Comparison of ENCODE assay signal across 8 mouse cellular contexts in genomic region chr7:16876608-16877007, GRCm38 (mm10). TPM values are rescaled to one million over a fixed set of nuclear protein-coding genes. Genes with fewer than 3 reads are reported as not detected.
DNase-seq lines count a peak whose midpoint lies in the region; ATAC-seq and TF ChIP-seq lines count a peak whose summit lies in the region.

No protein-coding gene starts in this region.

- peak overlapping the region; percentile 74 for H3K9ac ChIP-seq in forebrain, embryonic 11.5 days (ENCODE audit: low read length)
- H3K9ac ChIP-seq in intestine, postnatal 0 days (ENCODE audit: low read depth, low read length), result no peak overlapping the region
- peak overlapping the region; percentile 72 for H3K9ac ChIP-seq in midbrain, embryonic 15.5 days

- H3K27me3 ChIP-seq in E14TG2a.4 (ENCODE audit: insufficient read depth, low read length), result no peaks in the 10 kb centered on the region
- H3K27me3 ChIP-seq in forebrain, embryonic 11.5 days (ENCODE audit: control insufficient read depth, insufficient read depth, low read length), result no peaks in the 10 kb centered on the region
- no peaks in the 10 kb centered on the region for H3K27me3 ChIP-seq in intestine, postnatal 0 days (replicated peaks; ENCODE audit: control insufficient read depth, insufficient read depth, low read length)
- no peaks in the 10 kb centered on the region for H3K27me3 ChIP-seq in midbrain, embryonic 15.5 days (replicated peaks)

- peak overlapping the region; percentile 88 for H3K4me3 ChIP-seq in E14TG2a.4 (replicated peaks; ENCODE audit: low read length)
- peak overlapping the region; percentile 69 for H3K4me3 ChIP-seq in forebrain, embryonic 11.5 days (ENCODE audit: low read depth, low read length)
- H3K4me3 ChIP-seq in intestine, postnatal 0 days (ENCODE audit: low read depth, low read length), result peak overlapping the region; percentile 59
- H3K4me3 ChIP-seq in midbrain, embryonic 15.5 days, result peak overlapping the region; percentile 68

- peak overlapping the region; percentile 57; the same call in 1 of the 2 replicates for H3K27ac ChIP-seq in forebrain, embryonic 11.5 days (ENCODE audit: low read depth, low read length)
- H3K27ac ChIP-seq in intestine, postnatal 0 days (ENCODE audit: low read depth, low read length), result no peak overlapping the region
- no peak overlapping the region for H3K27ac ChIP-seq in midbrain, embryonic 15.5 days

- H3K4me2 ChIP-seq in forebrain, embryonic 11.5 days (ENCODE audit: low read depth, low read length, severe bottlenecking), result peak overlapping the region; percentile 95
- peak overlapping the region; percentile 87 for H3K4me2 ChIP-seq in intestine, postnatal 0 days (replicated peaks; ENCODE audit: low read depth)
- H3K4me2 ChIP-seq in midbrain, embryonic 15.5 days, result peak overlapping the region; percentile 80

- ATAC-seq in forebrain, embryonic 11.5 days (replicated peaks; ENCODE audit: low FRiP score), result no peak
- no peak for ATAC-seq in intestine, postnatal 0 days
- ATAC-seq in midbrain, embryonic 15.5 days (replicated peaks), result no peak
- ATAC-seq in erythroid progenitor cell, adult 5-6 weeks (replicated peaks; ENCODE audit: low FRiP score, poor library complexity, severe bottlenecking), result no peak

- no peaks in the 10 kb centered on the region for H3K9me3 ChIP-seq in E14TG2a.4 (ENCODE audit: low read length)
- no peaks in the 10 kb centered on the region; the same call in 1 of the 2 replicates for H3K9me3 ChIP-seq in forebrain, embryonic 11.5 days (ENCODE audit: control insufficient read depth, low read length)
- H3K9me3 ChIP-seq in intestine, postnatal 0 days (ENCODE audit: control insufficient read depth), result no peaks in the 10 kb centered on the region
- H3K9me3 ChIP-seq in midbrain, embryonic 15.5 days, result no peaks in the 10 kb centered on the region

- H3K36me3 ChIP-seq in E14TG2a.4 (ENCODE audit: insufficient read depth, low read length), result no peaks in the 10 kb centered on the region
- no peaks in the 10 kb centered on the region for H3K36me3 ChIP-seq in forebrain, embryonic 11.5 days (ENCODE audit: control insufficient read depth, insufficient read depth, low read length)
- peaks cover 3% of the 10 kb centered on the region; the same call in 1 of the 2 replicates for H3K36me3 ChIP-seq in intestine, postnatal 0 days (ENCODE audit: control insufficient read depth, insufficient read depth)
- H3K36me3 ChIP-seq in midbrain, embryonic 15.5 days (replicated peaks), result no peaks in the 10 kb centered on the region

- peaks cover 66% of the 10 kb centered on the region for H3K4me1 ChIP-seq in E14TG2a.4 (replicated peaks; ENCODE audit: low read depth, low read length)
- H3K4me1 ChIP-seq in forebrain, embryonic 11.5 days (replicated peaks; ENCODE audit: control insufficient read depth, insufficient read depth, low read length), result peaks cover 27% of the 10 kb centered on the region
- no peaks in the 10 kb centered on the region for H3K4me1 ChIP-seq in intestine, postnatal 0 days (replicated peaks; ENCODE audit: control insufficient read depth, insufficient read depth, low read length)
- H3K4me1 ChIP-seq in midbrain, embryonic 15.5 days, result peaks cover 31% of the 10 kb centered on the region

- DNase-seq in cerebellum, adult 18-20 months, result peak; percentile 48 to 49
- DNase-seq in cerebellum, postnatal 4 days (ENCODE audit: low spot score in 2 of 2), result no peak
- peak; percentile 82 for DNase-seq in forebrain, embryonic 11.5 days (ENCODE audit: low spot score)
- no peak for DNase-seq in ovary, postnatal 10 days (ENCODE audit: low spot score)

- no peak for TF ChIP-seq CTCF in E14TG2a.4 (conservative IDR thresholded peaks at IDR 0.05; ENCODE audit: low read length)
- TF ChIP-seq CTCF in intestine, postnatal 0 days (IDR thresholded peaks at IDR 0.05; ENCODE audit: low read depth), result no peak

- WGBS in forebrain, embryonic 11.5 days, result 3% methylated on average over 12 of the region's 13 CpGs
- WGBS in intestine, postnatal 0 days, result 20% methylated on average over 13 of the region's 13 CpGs
- 4% methylated on average over 13 of the region's 13 CpGs for WGBS in midbrain, embryonic 15.5 days

RNA-seq across cellular contexts. Expression of gene Dact3, which starts 1.5 kb away (rescaled TPM):
- 4.8 and 7.0 TPM in 2 replicates for polyA plus RNA-seq in forebrain, embryonic 11.5 days (2014; fragmentation: Nextera tagmentation; extraction: Ambion mirVana)
- polyA plus RNA-seq in intestine, postnatal 0 days (2015; fragmentation: Nextera tagmentation; extraction: Ambion mirVana), result 3.4 and 3.7 TPM in 2 replicates
- 4.7 and 4.8 TPM in 2 replicates for polyA plus RNA-seq in midbrain, embryonic 15.5 days (2015; fragmentation: Nextera tagmentation; extraction: Ambion mirVana)
- total RNA-seq in erythroid progenitor cell, adult 5-6 weeks (2015; ENCODE audit: low replicate concordance), result not detected in 2 replicates
- total RNA-seq in erythroid progenitor cell, adult 5-6 weeks (2017; ENCODE audit: low replicate concordance), result not detected in 2 replicates

RNA-seq across cellular contexts. Expression of gene Gng8, which starts 15.0 kb away (rescaled TPM):
- polyA plus RNA-seq in forebrain, embryonic 11.5 days (2014; fragmentation: Nextera tagmentation; extraction: Ambion mirVana), result 7.3 and 7.4 TPM in 2 replicates
- 4.7 and 5.3 TPM in 2 replicates for polyA plus RNA-seq in intestine, postnatal 0 days (2015; fragmentation: Nextera tagmentation; extraction: Ambion mirVana)
- 9.7 and 16.6 TPM in 2 replicates for polyA plus RNA-seq in midbrain, embryonic 15.5 days (2015; fragmentation: Nextera tagmentation; extraction: Ambion mirVana)
- total RNA-seq in erythroid progenitor cell, adult 5-6 weeks (2015; ENCODE audit: low replicate concordance), result not detected in 2 replicates
- not detected in 2 replicates for total RNA-seq in erythroid progenitor cell, adult 5-6 weeks (2017; ENCODE audit: low replicate concordance)

RNA-seq across cellular contexts. Expression of gene Ptgir, which starts 29.7 kb away (rescaled TPM):
- polyA plus RNA-seq in forebrain, embryonic 11.5 days (2014; fragmentation: Nextera tagmentation; extraction: Ambion mirVana), result 0.11 and 0.39 TPM in 2 replicates
- polyA plus RNA-seq in intestine, postnatal 0 days (2015; fragmentation: Nextera tagmentation; extraction: Ambion mirVana), result 1.7 and 1.8 TPM in 2 replicates
- polyA plus RNA-seq in midbrain, embryonic 15.5 days (2015; fragmentation: Nextera tagmentation; extraction: Ambion mirVana), result 0.42 and 0.43 TPM in 2 replicates
- 0.36 and 6.7 TPM in 2 replicates for total RNA-seq in erythroid progenitor cell, adult 5-6 weeks (2015; ENCODE audit: low replicate concordance)
- total RNA-seq in erythroid progenitor cell, adult 5-6 weeks (2017; ENCODE audit: low replicate concordance), result 1.9 and 2.0 TPM in 2 replicates

RNA-seq across cellular contexts. Expression of gene Prkd2, which starts 33.9 kb away (rescaled TPM):
- polyA plus RNA-seq in forebrain, embryonic 11.5 days (2014; fragmentation: Nextera tagmentation; extraction: Ambion mirVana), result 11.0 and 11.6 TPM in 2 replicates
- 9.2 and 11.2 TPM in 2 replicates for polyA plus RNA-seq in intestine, postnatal 0 days (2015; fragmentation: Nextera tagmentation; extraction: Ambion mirVana)
- polyA plus RNA-seq in midbrain, embryonic 15.5 days (2015; fragmentation: Nextera tagmentation; extraction: Ambion mirVana), result 6.7 TPM in 2 replicates
- 8.3 and 18.4 TPM in 2 replicates for total RNA-seq in erythroid progenitor cell, adult 5-6 weeks (2015; ENCODE audit: low replicate concordance)
- total RNA-seq in erythroid progenitor cell, adult 5-6 weeks (2017; ENCODE audit: low replicate concordance), result 3.8 and 4.9 TPM in 2 replicates

RNA-seq across cellular contexts. Expression of gene Calm3, which starts 47.3 kb away (rescaled TPM):
- 276 and 285 TPM in 2 replicates for polyA plus RNA-seq in forebrain, embryonic 11.5 days (2014; fragmentation: Nextera tagmentation; extraction: Ambion mirVana)
- 236 and 241 TPM in 2 replicates for polyA plus RNA-seq in intestine, postnatal 0 days (2015; fragmentation: Nextera tagmentation; extraction: Ambion mirVana)
- 351 and 370 TPM in 2 replicates for polyA plus RNA-seq in midbrain, embryonic 15.5 days (2015; fragmentation: Nextera tagmentation; extraction: Ambion mirVana)
- 131 and 141 TPM in 2 replicates for total RNA-seq in erythroid progenitor cell, adult 5-6 weeks (2015; ENCODE audit: low replicate concordance)
- total RNA-seq in erythroid progenitor cell, adult 5-6 weeks (2017; ENCODE audit: low replicate concordance), result 258 and 325 TPM in 2 replicates

Comparison
In these comparisons a context has a peak if more than half of its experiments do, and no peak if none do; other contexts are left out.
1. DNase-seq: peak in cerebellum, adult 18-20 months (2 of 2) and forebrain, embryonic 11.5 days (single experiment); none in cerebellum, postnatal 4 days (0 of 2) and ovary, postnatal 10 days (single experiment).
2. Peak in every context shown above with its lines, with median percentiles within 50 percentile points of each other: H3K4me3 ChIP-seq and H3K4me2 ChIP-seq.